Mouse (Mus musculus): ENCODE measurements at regions not wholly inside any gene's neighbourhood (a gene's known extent, or its start where the extent isn't known, plus 50 kb on each side); places are given as distances from the start of the nearest gene placed in this dataset.

DNA sequence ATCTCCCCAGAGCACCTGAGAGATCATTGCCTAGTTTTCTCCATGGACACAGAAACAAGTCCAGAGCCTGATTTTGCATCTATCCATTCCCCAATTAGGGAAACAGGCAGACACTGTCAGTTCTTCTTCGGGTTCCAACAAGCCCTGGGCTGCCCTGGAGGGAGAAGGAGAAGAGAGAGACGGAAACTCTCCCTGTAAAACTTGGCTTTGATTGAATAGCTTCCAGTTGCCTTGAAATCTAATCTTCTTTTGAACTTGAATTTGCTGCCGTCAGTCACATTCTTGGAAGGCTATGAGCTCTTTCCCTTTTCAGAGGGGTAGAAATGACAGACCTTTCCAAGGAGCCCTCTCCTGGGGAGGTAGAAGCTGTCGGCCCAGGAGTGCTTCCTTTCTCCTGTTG lies 75.0 kb downstream of the Thnsl2 start:
- TF ChIP-seq CTCF (IDR thresholded peaks at IDR 0.05; ENCODE audit: borderline replicate concordance, extremely low read depth, insufficient read depth, insufficient read length) (no peak), POLR2A (IDR thresholded peaks at IDR 0.05; ENCODE audit: borderline replicate concordance, extremely low read depth, insufficient read depth, insufficient read length, poor library complexity, severe bottlenecking) (no peak)
